Mouse (Mus musculus): ENCODE results near the gene Adssl1.

Adssl1 gene

DNA sequence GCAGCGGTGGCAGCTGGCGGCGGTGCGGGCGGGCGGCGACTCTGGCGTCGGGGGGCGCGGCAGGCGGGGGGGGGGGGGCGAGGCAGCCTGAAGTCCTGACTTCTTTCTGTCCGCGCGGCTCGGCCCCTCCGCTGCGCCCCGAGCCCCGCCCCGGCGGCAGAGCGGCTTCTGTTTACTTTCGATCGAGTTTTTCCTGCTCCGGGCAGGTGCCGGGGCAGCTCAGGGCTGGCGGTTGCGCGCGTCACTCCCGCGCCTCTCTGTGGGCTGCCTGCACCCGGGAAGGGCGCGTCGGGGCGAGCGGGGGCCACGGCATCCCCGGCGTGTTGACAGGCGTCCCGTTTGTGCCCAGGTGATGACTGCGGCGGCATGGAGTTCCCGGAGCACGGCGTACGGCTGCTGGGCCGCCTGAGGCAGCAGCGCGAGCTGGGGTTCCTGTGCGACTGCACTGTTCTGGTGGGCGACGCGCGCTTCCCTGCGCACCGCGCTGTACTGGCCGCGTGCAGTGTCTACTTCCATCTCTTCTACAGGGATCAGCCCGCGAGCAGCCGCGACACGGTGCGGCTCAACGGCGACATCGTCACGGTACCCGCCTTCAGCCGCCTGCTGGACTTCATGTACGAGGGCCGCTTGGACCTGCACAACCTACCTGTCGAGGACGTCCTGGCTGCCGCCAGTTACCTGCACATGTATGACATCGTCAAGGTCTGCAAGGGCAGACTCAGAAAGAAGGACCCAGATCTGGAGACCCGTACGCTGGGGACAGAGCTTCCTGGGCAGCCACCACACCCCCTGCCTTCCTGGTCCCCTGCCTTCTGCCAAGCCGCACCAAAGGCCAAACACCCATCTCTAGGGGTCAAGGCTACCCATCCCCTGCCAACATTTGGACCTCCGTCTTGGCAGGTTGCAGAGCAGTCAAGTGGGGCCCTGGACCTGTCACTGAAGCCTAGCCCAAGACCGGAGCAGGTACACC lies 59.5 kb downstream of the Adssl1 start:
- no peak for DNase-seq

DNA sequence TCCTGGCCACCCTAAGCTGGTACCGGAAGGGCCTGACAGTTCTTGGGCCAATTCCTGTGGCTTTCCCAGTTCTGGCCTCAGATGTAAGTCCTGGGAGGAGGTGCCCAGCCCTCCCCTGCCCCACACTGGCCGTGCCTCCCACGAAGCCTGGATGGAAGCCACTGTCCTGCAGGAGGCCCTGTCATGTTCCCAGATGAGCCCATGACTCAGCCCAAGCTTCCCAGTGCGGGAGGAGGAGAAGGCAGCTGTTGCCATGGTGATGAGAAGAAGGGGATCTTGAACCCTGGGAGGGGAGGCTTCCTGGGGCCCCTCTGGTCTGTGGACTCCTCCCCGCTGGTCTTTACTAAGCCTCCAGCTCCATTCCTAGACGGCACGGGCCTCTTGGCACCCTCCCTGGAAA lies 63.5 kb downstream of the Adssl1 start:
- no peak for DNase-seq

DNA sequence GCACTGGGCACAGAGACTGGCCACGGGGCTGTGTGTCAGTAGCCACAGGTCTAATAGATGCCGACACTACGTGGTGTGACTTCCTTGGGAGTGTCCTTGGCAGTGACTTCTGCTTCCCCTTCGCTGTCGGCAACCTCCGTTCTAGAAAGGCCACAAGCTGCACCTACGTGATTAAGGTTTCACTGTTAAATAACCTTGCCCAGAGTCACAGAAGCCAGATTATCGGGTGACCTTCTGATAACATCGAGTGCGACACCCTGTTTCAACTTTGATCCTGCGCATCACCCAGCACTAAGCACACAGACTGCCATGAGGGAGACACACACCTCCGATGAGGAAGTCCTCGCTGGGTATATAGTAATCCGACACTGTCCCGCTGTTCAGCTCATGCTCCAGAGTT lies 68.6 kb downstream of the Adssl1 start:
- DNase-seq = no peak
